Mouse (Mus musculus): Measurements from ENCODE around the gene Phldb1. TPM values are rescaled to one million over a fixed set of nuclear protein-coding genes. Genes with fewer than 3 reads are reported as not detected.

Gene Phldb1
- polyA plus RNA-seq, 1 experiment from 2014 or later: 46.1 TPM

- Histone ChIP-seq H3K36me3 (peaks cover 46% of the 10 kb centered on the region), H3K27ac (no peak overlapping the region), H3K4me3 (no peak overlapping the region), H3K9me3 (no peaks in the 10 kb centered on the region), H3K9ac (no peak overlapping the region), H3K4me2 (replicated peaks) (no peak overlapping the region), H3K4me1 (peaks cover 23% of the 10 kb centered on the region), H3K27me3 (no peaks in the 10 kb centered on the region)
- 80% methylated on average over 1 of the region's 1 CpGs for WGBS
- no peak for ATAC-seq (ENCODE audit: low FRiP score, low read depth)
These were observed 5.7 kb upstream of the Phldb1 start for GRCm38 (mm10) chr9:44740663-44741192.

GRCm38 (mm10) chr9:44737240-44737949, 2.4 kb upstream of the Phldb1 start:
- Histone ChIP-seq H3K4me3 (no peak overlapping the region), H3K9me3 (no peaks in the 10 kb centered on the region), H3K27ac (peak overlapping the region; percentile 90), H3K4me2 (replicated peaks) (peak overlapping the region; percentile 34), H3K27me3 (peaks cover 7% of the 10 kb centered on the region; the same call in 1 of the 2 replicates), H3K9ac (no peak overlapping the region), H3K36me3 (peaks cover 13% of the 10 kb centered on the region), H3K4me1 (peaks cover 46% of the 10 kb centered on the region)
- WGBS: 14% methylated on average over 8 of the region's 8 CpGs
- peak; percentile 30; the same call in 1 of the 2 replicates for ATAC-seq (ENCODE audit: low FRiP score, low read depth)

GRCm38 (mm10) chr9:44736301-44736700, 1.3 kb upstream of the Phldb1 start:
- H3K27ac ChIP-seq: peak overlapping the region; percentile 91
- H3K36me3 ChIP-seq: peaks cover 6% of the 10 kb centered on the region
- H3K27me3 ChIP-seq: peaks cover 7% of the 10 kb centered on the region; the same call in 1 of the 2 replicates
- 61% methylated on average over 2 of the region's 2 CpGs for WGBS
- ATAC-seq (ENCODE audit: low FRiP score, low read depth): no peak
- no peaks in the 10 kb centered on the region for H3K9me3 ChIP-seq
- H3K4me1 ChIP-seq: peaks cover 49% of the 10 kb centered on the region
- H3K9ac ChIP-seq: no peak overlapping the region
- no peak overlapping the region for H3K4me2 ChIP-seq (replicated peaks)
- no peak overlapping the region for H3K4me3 ChIP-seq

- Histone ChIP-seq H3K4me1 (peaks cover 49% of the 10 kb centered on the region), H3K4me2 (replicated peaks) (peak overlapping the region; percentile 97; the same call in 1 of the 2 replicates), H3K9ac (no peak overlapping the region), H3K27ac (peak overlapping the region; percentile 91), H3K4me3 (no peak overlapping the region), H3K27me3 (peaks cover 7% of the 10 kb centered on the region; the same call in 1 of the 2 replicates), H3K36me3 (peaks cover 2% of the 10 kb centered on the region; the same call in 1 of the 2 replicates), H3K9me3 (no peaks in the 10 kb centered on the region)
- ATAC-seq (ENCODE audit: low FRiP score, low read depth): no peak
- 78% methylated on average over 6 of the region's 6 CpGs for WGBS
These were observed 888 bp upstream of the Phldb1 start for GRCm38 (mm10) chr9:44735886-44736285.

- Histone ChIP-seq H3K9me3 (no peaks in the 10 kb centered on the region), H3K4me3 (peak overlapping the region; percentile 74), H3K4me1 (peaks cover 49% of the 10 kb centered on the region), H3K4me2 (replicated peaks) (peak overlapping the region; percentile 97), H3K36me3 (no peaks in the 10 kb centered on the region), H3K9ac (peak overlapping the region; percentile 84), H3K27ac (peak overlapping the region; percentile 91), H3K27me3 (peaks cover 7% of the 10 kb centered on the region; the same call in 1 of the 2 replicates)
- ATAC-seq (ENCODE audit: low FRiP score, low read depth): peak; percentile 20
- under 1% methylated on average over 79 of the region's 79 CpGs for WGBS
These were observed 1.1 kb downstream of the Phldb1 start for GRCm38 (mm10) chr9:44733671-44734523.

GRCm38 (mm10) chr9:44732921-44733530, 2.0 kb downstream of the Phldb1 start:
- Histone ChIP-seq H3K4me3 (peak overlapping the region; percentile 74), H3K4me1 (peaks cover 47% of the 10 kb centered on the region), H3K27ac (peak overlapping the region; percentile 91), H3K9me3 (no peaks in the 10 kb centered on the region), H3K27me3 (peaks cover 7% of the 10 kb centered on the region; the same call in 1 of the 2 replicates), H3K4me2 (replicated peaks) (peak overlapping the region; percentile 97), H3K36me3 (no peaks in the 10 kb centered on the region; the same call in 1 of the 2 replicates), H3K9ac (peak overlapping the region; percentile 84)
- WGBS: 43% methylated on average over 12 of the region's 12 CpGs
- ATAC-seq (ENCODE audit: low FRiP score, low read depth): no peak

GRCm38 (mm10) chr9:44732130-44732549, 2.9 kb downstream of the Phldb1 start:
- H3K27me3 ChIP-seq: peaks cover 7% of the 10 kb centered on the region; the same call in 1 of the 2 replicates
- no peak overlapping the region for H3K9ac ChIP-seq
- 73% methylated on average over 5 of the region's 5 CpGs for WGBS
- peaks cover 40% of the 10 kb centered on the region for H3K4me1 ChIP-seq
- H3K27ac ChIP-seq: peak overlapping the region; percentile 91; the same call in 1 of the 2 replicates
- H3K4me2 ChIP-seq (replicated peaks): peak overlapping the region; percentile 97
- H3K9me3 ChIP-seq: no peaks in the 10 kb centered on the region
- ATAC-seq (ENCODE audit: low FRiP score, low read depth): no peak
- H3K4me3 ChIP-seq: peak overlapping the region; percentile 74
- no peaks in the 10 kb centered on the region; the same call in 1 of the 2 replicates for H3K36me3 ChIP-seq

- Histone ChIP-seq H3K4me1 (peaks cover 21% of the 10 kb centered on the region), H3K4me2 (replicated peaks) (no peak overlapping the region), H3K4me3 (no peak overlapping the region), H3K36me3 (peaks cover 37% of the 10 kb centered on the region), H3K27me3 (no peaks in the 10 kb centered on the region), H3K9me3 (no peaks in the 10 kb centered on the region), H3K9ac (no peak overlapping the region), H3K27ac (no peak overlapping the region)
- ATAC-seq (ENCODE audit: low FRiP score, low read depth): no peak
- WGBS: 53% methylated on average over 5 of the region's 5 CpGs
These were observed 7.6 kb downstream of the Phldb1 start for GRCm38 (mm10) chr9:44727441-44727840.

- Histone ChIP-seq H3K4me3 (no peak overlapping the region), H3K27me3 (no peaks in the 10 kb centered on the region), H3K4me1 (peaks cover 19% of the 10 kb centered on the region), H3K27ac (no peak overlapping the region), H3K36me3 (peaks cover 37% of the 10 kb centered on the region), H3K9ac (peak overlapping the region; percentile 39), H3K9me3 (no peaks in the 10 kb centered on the region), H3K4me2 (replicated peaks) (no peak overlapping the region)
- WGBS: 52% methylated on average over 10 of the region's 10 CpGs
- no peak for ATAC-seq (ENCODE audit: low FRiP score, low read depth)
These were observed 8.4 kb downstream of the Phldb1 start for GRCm38 (mm10) chr9:44726431-44727146.

- peaks cover 34% of the 10 kb centered on the region for H3K4me1 ChIP-seq
These were observed 10.3 kb downstream of the Phldb1 start for GRCm38 (mm10) chr9:44724665-44725064.

GRCm38 (mm10) chr9:44724223-44724622, 10.8 kb downstream of the Phldb1 start:
- WGBS: 65% methylated on average over 6 of the region's 6 CpGs
- H3K9ac ChIP-seq: no peak overlapping the region
- 0 out of 2 replicates have a peak overlapping the region, but pooled peaks have one; percentile 3 for H3K27ac ChIP-seq
- H3K4me1 ChIP-seq: peaks cover 38% of the 10 kb centered on the region
- peaks cover 37% of the 10 kb centered on the region for H3K36me3 ChIP-seq
- no peaks in the 10 kb centered on the region for H3K9me3 ChIP-seq
- no peak overlapping the region for H3K4me2 ChIP-seq (replicated peaks)
- no peak for ATAC-seq (ENCODE audit: low FRiP score, low read depth)
- no peaks in the 10 kb centered on the region for H3K27me3 ChIP-seq
- H3K4me3 ChIP-seq: no peak overlapping the region

More at GRCm38 (mm10) chr9:44724665-44725064, 10.3 kb downstream of the Phldb1 start:
- H3K27me3 ChIP-seq: no peaks in the 10 kb centered on the region
- no peak overlapping the region for H3K4me3 ChIP-seq
- no peaks in the 10 kb centered on the region for H3K9me3 ChIP-seq
- ATAC-seq (ENCODE audit: low FRiP score, low read depth): no peak
- H3K9ac ChIP-seq: no peak overlapping the region
- H3K27ac ChIP-seq: peak overlapping the region; percentile 33; the same call in 1 of the 2 replicates
- no peak overlapping the region for H3K4me2 ChIP-seq (replicated peaks)
- 70% methylated on average over 2 of the region's 2 CpGs for WGBS
- peaks cover 37% of the 10 kb centered on the region for H3K36me3 ChIP-seq

Data from limb, embryonic 13.5 days (tissue).